Mouse (Mus musculus): Measurements from ENCODE around the gene Alox15. TPM values are rescaled to one million over a fixed set of nuclear protein-coding genes. Genes with fewer than 3 reads are reported as not detected.

The Alox15 gene
- total RNA-seq (2023): 10 to 100 TPM in 1 of 2 experiments, 1 to 10 TPM in 1; 3.3 to 17.8 TPM

DNA sequence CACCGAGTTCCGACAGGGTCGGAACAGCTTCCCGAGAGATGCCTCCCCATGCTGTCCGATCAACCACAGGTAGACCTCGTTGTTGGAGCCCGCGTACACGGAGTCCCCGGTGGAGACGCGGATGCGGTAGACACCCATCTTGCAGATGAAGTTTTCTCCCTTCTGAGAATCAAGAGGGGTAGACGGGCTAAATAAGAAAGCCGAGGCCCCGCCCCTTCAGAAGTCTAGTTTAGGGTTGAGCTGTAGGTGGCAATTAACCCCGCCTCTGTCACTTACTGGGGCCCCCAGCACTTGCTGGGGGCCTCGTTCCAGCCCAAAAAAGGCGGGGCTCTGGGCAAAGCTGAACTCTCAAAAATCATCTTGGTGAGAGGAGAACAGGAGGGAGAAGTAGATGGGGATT, at the start of gene Alox15:
Gene Alox15, minus strand, starts transcription at position 164 of the 400 bp plus-strand sequence.

DNA sequence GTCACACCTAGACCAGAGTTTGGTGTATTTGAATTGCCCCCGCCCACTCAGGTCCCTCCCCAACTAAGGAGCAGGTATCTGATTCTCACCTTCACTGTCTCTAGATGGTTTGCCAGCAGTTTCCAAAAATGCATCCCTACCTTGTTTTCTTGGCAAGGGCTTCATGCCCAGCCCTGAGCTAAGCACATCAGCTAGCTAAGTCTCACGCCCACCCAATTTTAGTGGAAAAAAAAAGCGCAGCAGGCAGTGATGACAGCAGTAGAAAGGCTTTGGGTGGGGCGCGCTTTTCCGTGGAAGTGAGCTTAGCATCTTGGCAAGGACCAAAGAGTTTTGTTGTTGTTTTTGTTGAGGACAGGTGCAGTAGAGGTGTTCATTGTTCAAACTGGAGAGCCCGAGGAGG, 29.3 kb downstream of the Alox15 start, which contains the start of gene Alox12e:
Gene Alox12e, minus strand, starts transcription at position 101 of the 400 bp plus-strand sequence.

Other genes with a start within 250 kb of the Alox15 start
- 10 to 100 TPM; 11.8 to 12.3 TPM for gene Mgl2, start 221.7 kb downstream of the Alox15 start, total RNA-seq (2023)
- gene Clec10a, start 195.8 kb downstream of the Alox15 start, total RNA-seq (2023): 10 to 100 TPM; 17.3 to 20.9 TPM
- gene Slc16a11, start 139.3 kb downstream of the Alox15 start, total RNA-seq (2023): not detected
- gene Slc16a13, start 131.0 kb downstream of the Alox15 start, total RNA-seq (2023): 1 to 10 TPM; 1.5 to 2.1 TPM
- gene Bcl6b, start 122.2 kb downstream of the Alox15 start, total RNA-seq (2023): not detected
- 10 to 100 TPM; 42.2 to 47.4 TPM for gene 0610010K14Rik, start 114.1 kb downstream of the Alox15 start, total RNA-seq (2023)
- 1 to 10 TPM; 3.8 to 5.9 TPM for gene Gm21988, start 112.2 kb downstream of the Alox15 start, total RNA-seq (2023)
- gene Rnasek, start 112.2 kb downstream of the Alox15 start, total RNA-seq (2023): 100 to 1,000 TPM; 108 to 111 TPM
- under 1 TPM; 0.18 to 0.42 TPM for gene Alox12, start 96.7 kb downstream of the Alox15 start, total RNA-seq (2023)
- gene Alox12e, start 29.4 kb downstream of the Alox15 start, total RNA-seq (2023): 1 to 10 TPM in 1 of 2 experiments, under 1 TPM in 1; 0.62 to 1.0 TPM
- 10 to 100 TPM; 17.1 to 20.1 TPM for gene Pelp1, start 58.0 kb upstream of the Alox15 start, total RNA-seq (2023)
- gene Arrb2, start 80.6 kb upstream of the Alox15 start, total RNA-seq (2023): 100 to 1,000 TPM; 791 to 868 TPM
- gene Med11, start 99.9 kb upstream of the Alox15 start, total RNA-seq (2023): 10 to 100 TPM; 22.7 to 25.7 TPM
- under 1 TPM in 1 of 2 experiments, not detected in 1; 0.57 TPM for gene Zmynd15, start 107.4 kb upstream of the Alox15 start, total RNA-seq (2023)
- gene Cxcl16, start 108.0 kb upstream of the Alox15 start, total RNA-seq (2023): 1 to 10 TPM; 1.8 to 2.3 TPM
- not detected for gene Tm4sf5, start 153.2 kb upstream of the Alox15 start, total RNA-seq (2023)
- gene Vmo1, start 162.6 kb upstream of the Alox15 start, total RNA-seq (2023): not detected
- gene Gltpd2, start 167.2 kb upstream of the Alox15 start, total RNA-seq (2023): not detected
- gene Psmb6, start 173.3 kb upstream of the Alox15 start, total RNA-seq (2023): 10 to 100 TPM; 93.7 to 98.2 TPM
- not detected for gene Gm40193, start 180.9 kb upstream of the Alox15 start, total RNA-seq (2023)
- 1 to 10 TPM; 2.8 to 3.8 TPM for gene Pld2, start 188.0 kb upstream of the Alox15 start, total RNA-seq (2023)
- 10 to 100 TPM; 30.4 to 35.9 TPM for gene Mink1, start 210.8 kb upstream of the Alox15 start, total RNA-seq (2023)